Mouse (Mus musculus): ENCODE data around the gene She.

DNA sequence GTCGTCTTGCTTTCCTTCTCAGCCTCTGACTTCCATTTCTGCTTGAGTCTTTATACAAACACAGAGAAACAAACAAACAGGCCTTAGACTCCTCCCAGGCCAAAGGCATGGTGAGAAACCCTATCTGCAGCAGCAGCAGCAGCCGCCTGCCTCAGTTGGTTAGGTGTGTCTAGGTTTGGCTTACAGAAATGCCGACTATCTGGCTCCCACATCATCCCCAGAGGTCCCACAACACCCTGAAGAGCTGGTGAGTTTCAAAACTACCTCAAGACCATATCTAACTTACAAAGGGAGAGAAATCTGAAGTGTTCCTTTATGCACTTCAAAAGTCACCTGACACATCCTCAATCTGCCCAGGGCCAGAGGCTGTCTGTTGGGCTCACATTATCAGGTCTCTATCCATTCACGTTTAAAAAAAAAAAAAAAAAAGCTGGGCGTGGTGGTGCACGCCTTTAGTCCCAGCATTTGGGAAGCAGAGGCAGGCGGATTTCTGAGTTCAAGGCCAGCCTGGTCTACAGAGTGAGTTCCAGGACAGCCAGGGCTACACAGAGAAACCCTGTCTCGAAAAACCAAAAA lies 40.3 kb downstream of the She start:
- TF ChIP-seq CTCF (IDR thresholded peaks at IDR 0.05; ENCODE audit: control insufficient read depth, insufficient read depth, insufficient read length), result no peak
- no peak for TF ChIP-seq MAX (IDR thresholded peaks at IDR 0.05)

Measured in C2C12 (cell line).